Mouse (Mus musculus): ENCODE data around the gene Mageb4. TPM values are rescaled to one million over a fixed set of nuclear protein-coding genes. Genes with fewer than 3 reads are reported as not detected.

Mageb4 gene
- polyA plus RNA-seq (2012; rRNA removed), result not detected in 2 replicates

GRCm38 (mm10) chrX:86304993-86305392, at the start of gene Mageb4:
TSS of gene Mageb4 (minus strand) at chrX:86305093.

Other genes with a start within 250 kb of the Mageb4 start
- gene Nr0b1, start 113.3 kb downstream of the Mageb4 start, polyA plus RNA-seq (2012; rRNA removed), result not detected in 2 replicates

Measured in stomach, adult 2 months (tissue).